Mouse (Mus musculus): Measurements from ENCODE around the gene Misp.

DNA sequence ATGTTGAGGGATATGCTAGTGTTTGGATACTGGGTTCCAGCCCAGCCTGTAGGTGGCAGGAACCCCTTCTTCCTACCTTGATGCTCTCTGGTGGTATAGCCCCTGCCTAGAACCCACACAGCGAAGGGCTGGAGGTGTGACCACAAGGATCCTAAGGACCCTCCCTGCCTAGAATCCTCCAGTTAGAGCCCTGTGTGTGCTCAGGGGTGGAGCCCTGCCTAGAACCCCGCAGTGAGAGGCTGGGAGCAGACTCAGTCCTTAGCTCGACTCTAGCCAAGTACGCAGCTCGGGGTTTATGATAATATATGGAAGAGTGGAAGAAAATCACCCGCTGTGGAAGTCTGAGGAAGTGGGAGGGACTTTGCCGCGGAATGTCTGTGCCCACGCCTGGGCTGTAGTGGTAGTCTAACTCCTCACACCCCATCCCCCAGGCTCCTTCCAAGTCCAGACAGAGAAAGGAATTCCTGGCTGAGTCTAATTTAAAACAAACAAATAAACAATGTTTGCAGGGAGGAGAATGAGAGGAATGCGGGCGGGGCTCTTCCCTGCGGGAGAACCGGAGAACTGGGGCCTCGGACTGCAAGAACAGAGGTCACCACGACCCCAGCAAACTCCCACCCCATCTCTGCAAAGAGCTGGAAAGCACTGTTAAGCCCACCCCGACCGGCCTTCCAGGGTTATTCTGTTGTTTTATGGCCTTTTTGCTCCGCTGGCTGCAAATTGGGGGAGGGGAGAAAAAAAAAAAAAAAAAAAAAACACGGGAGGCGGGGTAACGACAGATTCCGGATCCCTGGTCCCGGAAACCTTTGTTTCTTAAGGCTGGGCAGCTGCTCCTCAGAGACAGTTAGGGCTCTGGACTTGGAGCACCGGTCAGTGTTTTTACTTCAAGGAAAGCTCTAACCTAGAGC, 20.1 kb downstream of the Misp start:
- TF ChIP-seq CTCF (conservative IDR thresholded peaks at IDR 0.05; ENCODE audit: insufficient read depth, insufficient read length, low read depth, low read length) (no peak), POLR2A (IDR thresholded peaks at IDR 0.05; ENCODE audit: low read depth, low read length) (no peak)

Data from kidney, adult 2 months (tissue).